Mouse (Mus musculus): ENCODE results near the gene Ckmt1. TPM values are rescaled to one million over a fixed set of nuclear protein-coding genes. Genes with fewer than 3 reads are reported as not detected.

Gene Ckmt1
- polyA plus RNA-seq (2014; fragmentation: Illumina TruSeq; extraction: RNeasy Lipid Tissue Mini Kit (QIAGEN cat#74804); ENCODE audit: low read depth, low replicate concordance): 1.8 TPM

DNA sequence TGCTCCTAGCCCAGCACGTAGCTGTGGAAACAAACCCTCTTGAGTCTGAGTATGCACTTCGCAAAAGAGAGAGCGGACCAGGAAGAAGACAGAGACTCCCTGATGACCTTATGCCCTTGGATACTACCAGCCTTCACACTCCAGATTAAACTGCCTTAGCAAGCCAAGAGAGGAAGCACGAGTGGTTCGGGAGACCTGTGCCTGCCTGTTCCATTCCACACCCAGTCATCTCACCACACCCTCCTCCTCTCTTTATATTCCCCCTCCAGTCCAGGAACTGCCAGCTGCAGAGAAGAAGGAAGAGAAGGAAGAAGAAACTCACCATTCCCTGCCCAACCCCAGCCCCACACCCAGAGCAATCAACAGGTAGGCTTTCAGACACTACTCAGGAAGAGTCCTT lies at the start of gene Ckmt1:
Ckmt1 (plus strand) TSS at position 221 of the 400 bp plus-strand sequence.

GRCm38 (mm10) chr2:121354820-121355592 lies 2.5 kb upstream of the Ckmt1 start, which contains the start of gene Ppip5k1:
Gene Ppip5k1 (minus strand): TSS chr2:121355396.

DNA sequence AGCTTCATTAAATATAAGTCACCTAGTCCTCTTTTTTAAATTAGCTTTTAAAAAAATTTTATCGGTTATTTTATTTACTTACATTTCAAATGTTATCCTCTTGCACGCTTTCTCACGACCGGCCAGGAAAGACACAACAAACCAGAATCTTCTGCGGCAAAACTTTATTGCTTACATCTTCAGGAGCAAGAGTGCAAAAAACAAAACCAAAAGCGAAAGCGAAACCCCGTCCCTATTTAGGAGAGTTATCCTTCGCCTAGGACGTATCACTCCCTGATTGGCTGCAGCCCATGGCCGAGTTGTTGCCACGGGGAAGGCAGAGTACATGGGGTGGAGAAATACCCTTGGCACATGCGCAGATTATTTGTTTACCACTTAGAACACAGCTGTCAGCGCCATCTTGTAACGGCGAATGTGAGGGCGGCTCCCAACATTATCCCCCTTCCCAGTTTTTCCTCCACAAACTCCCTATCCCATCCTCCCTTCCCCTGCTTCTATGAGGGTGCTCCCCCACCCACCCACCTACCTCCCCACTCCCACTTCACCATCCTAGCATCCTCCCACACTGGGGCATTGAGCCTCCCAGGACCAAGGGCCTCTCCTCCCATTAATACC lies 29.6 kb downstream of the Ckmt1 start, which contains the start of gene Strc:
Strc (minus strand) TSS at position 208 of the 615 bp plus-strand sequence.

Other genes starting within 250 kb of the Ckmt1 start
- gene Tgm7, start 247.9 kb upstream of the Ckmt1 start, polyA plus RNA-seq (2014; fragmentation: Illumina TruSeq; extraction: RNeasy Lipid Tissue Mini Kit (QIAGEN cat#74804); ENCODE audit: low read depth, low replicate concordance): 0.42 TPM
- 13.7 TPM for gene Adal, start 217.3 kb upstream of the Ckmt1 start, polyA plus RNA-seq (2014; fragmentation: Illumina TruSeq; extraction: RNeasy Lipid Tissue Mini Kit (QIAGEN cat#74804); ENCODE audit: low read depth, low replicate concordance)
- 10.6 TPM for gene Lcmt2, start 217.1 kb upstream of the Ckmt1 start, polyA plus RNA-seq (2014; fragmentation: Illumina TruSeq; extraction: RNeasy Lipid Tissue Mini Kit (QIAGEN cat#74804); ENCODE audit: low read depth, low replicate concordance)
- gene Tubgcp4, start 187.1 kb upstream of the Ckmt1 start, polyA plus RNA-seq (2014; fragmentation: Illumina TruSeq; extraction: RNeasy Lipid Tissue Mini Kit (QIAGEN cat#74804); ENCODE audit: low read depth, low replicate concordance): 15.4 TPM
- 6.5 TPM for gene Zscan29, start 186.6 kb upstream of the Ckmt1 start, polyA plus RNA-seq (2014; fragmentation: Illumina TruSeq; extraction: RNeasy Lipid Tissue Mini Kit (QIAGEN cat#74804); ENCODE audit: low read depth, low replicate concordance)
- gene Trp53bp1, start 86.3 kb upstream of the Ckmt1 start, polyA plus RNA-seq (2014; fragmentation: Illumina TruSeq; extraction: RNeasy Lipid Tissue Mini Kit (QIAGEN cat#74804); ENCODE audit: low read depth, low replicate concordance): 24.0 TPM
- gene Map1a, start 68.1 kb upstream of the Ckmt1 start, polyA plus RNA-seq (2014; fragmentation: Illumina TruSeq; extraction: RNeasy Lipid Tissue Mini Kit (QIAGEN cat#74804); ENCODE audit: low read depth, low replicate concordance): 2.9 TPM
- 70.3 TPM for gene Ppip5k1, start 2.3 kb upstream of the Ckmt1 start, polyA plus RNA-seq (2014; fragmentation: Illumina TruSeq; extraction: RNeasy Lipid Tissue Mini Kit (QIAGEN cat#74804); ENCODE audit: low read depth, low replicate concordance)
- gene Strc, start 29.5 kb downstream of the Ckmt1 start, polyA plus RNA-seq (2014; fragmentation: Illumina TruSeq; extraction: RNeasy Lipid Tissue Mini Kit (QIAGEN cat#74804); ENCODE audit: low read depth, low replicate concordance): 0.21 TPM
- gene Pdia3, start 56.1 kb downstream of the Ckmt1 start, polyA plus RNA-seq (2014; fragmentation: Illumina TruSeq; extraction: RNeasy Lipid Tissue Mini Kit (QIAGEN cat#74804); ENCODE audit: low read depth, low replicate concordance): 115 TPM
- 5.0 TPM for gene Catsper2, start 56.1 kb downstream of the Ckmt1 start, polyA plus RNA-seq (2014; fragmentation: Illumina TruSeq; extraction: RNeasy Lipid Tissue Mini Kit (QIAGEN cat#74804); ENCODE audit: low read depth, low replicate concordance)
- gene Ell3, start 86.6 kb downstream of the Ckmt1 start, polyA plus RNA-seq (2014; fragmentation: Illumina TruSeq; extraction: RNeasy Lipid Tissue Mini Kit (QIAGEN cat#74804); ENCODE audit: low read depth, low replicate concordance): 0.26 TPM
- 543 TPM for gene Serf2, start 91.5 kb downstream of the Ckmt1 start, polyA plus RNA-seq (2014; fragmentation: Illumina TruSeq; extraction: RNeasy Lipid Tissue Mini Kit (QIAGEN cat#74804); ENCODE audit: low read depth, low replicate concordance)
- 17.4 TPM for gene Hypk, start 95.6 kb downstream of the Ckmt1 start, polyA plus RNA-seq (2014; fragmentation: Illumina TruSeq; extraction: RNeasy Lipid Tissue Mini Kit (QIAGEN cat#74804); ENCODE audit: low read depth, low replicate concordance)
- gene Serinc4, start 99.1 kb downstream of the Ckmt1 start, polyA plus RNA-seq (2014; fragmentation: Illumina TruSeq; extraction: RNeasy Lipid Tissue Mini Kit (QIAGEN cat#74804); ENCODE audit: low read depth, low replicate concordance): not detected
- 39.7 TPM for gene Mfap1b, start 116.4 kb downstream of the Ckmt1 start, polyA plus RNA-seq (2014; fragmentation: Illumina TruSeq; extraction: RNeasy Lipid Tissue Mini Kit (QIAGEN cat#74804); ENCODE audit: low read depth, low replicate concordance)
- gene Mfap1a, start 149.0 kb downstream of the Ckmt1 start, polyA plus RNA-seq (2014; fragmentation: Illumina TruSeq; extraction: RNeasy Lipid Tissue Mini Kit (QIAGEN cat#74804); ENCODE audit: low read depth, low replicate concordance): 33.2 TPM
- 1.3 TPM for gene Wdr76, start 149.0 kb downstream of the Ckmt1 start, polyA plus RNA-seq (2014; fragmentation: Illumina TruSeq; extraction: RNeasy Lipid Tissue Mini Kit (QIAGEN cat#74804); ENCODE audit: low read depth, low replicate concordance)

Measured in heart, adult 10 weeks (tissue).